Mouse (Mus musculus) forebrain, embryonic 10.5 days (tissue): ENCODE results near the gene Apob. TPM values are rescaled to one million over a fixed set of nuclear protein-coding genes. Genes with fewer than 3 reads are reported as not detected.

Experiments used
- DNase-seq: peaks from one replicate; pipeline ENCODE4 v3.0.0-alpha.2; 2017; ENCODE audit warnings: low spot score; ENCODE audit errors: extremely low spot score
- H3K27ac ChIP-seq: fragments of 300-500 bp; sonication (generic); 2 replicates; pipeline ENCODE4 v1.5.1; 2016; ENCODE audit warnings: mild to moderate bottlenecking
- H3K27me3 ChIP-seq: fragments of 300-500 bp; sonication (generic); 2 replicates; pipeline ENCODE4 v1.6.1; 2016; ENCODE audit warnings: mild to moderate bottlenecking; ENCODE audit not compliant: poor library complexity, severe bottlenecking
- H3K36me3 ChIP-seq: fragments of 300-500 bp; sonication (generic); replicated peaks from 2 replicates; pipeline ENCODE4 v1.6.1; 2016; ENCODE audit warnings: mild to moderate bottlenecking, moderate library complexity
- H3K4me1 ChIP-seq: fragments of 300-500 bp; sonication (generic); 2 replicates; pipeline ENCODE4 v1.6.1; 2016
- H3K4me3 ChIP-seq: fragments of 300-500 bp; sonication (generic); 2 replicates; pipeline ENCODE4 v1.5.1; 2016; ENCODE audit warnings: mild to moderate bottlenecking, moderate library complexity
- H3K9me3 ChIP-seq: fragments of 300-500 bp; sonication (generic); 2 replicates; pipeline ENCODE4 v1.6.1; 2016; ENCODE audit warnings: mild to moderate bottlenecking, moderate library complexity
- WGBS: fragments of 180-500 bp; shearing (Covaris S2); methylation state at CpG from one replicate; pipeline ENCODE4 v1.1.7; 2016; 5-methylcytosine and 5-hydroxymethylcytosine counted together
- polyA plus RNA-seq: library from polyadenylated mRNA; unstranded; fragments of >200 nt; fragmentation: Nextera tagmentation; extraction: Ambion mirVana; gene quantifications from 2 replicates; pipeline ENCODE4 v1.2.1, GENCODE M21; 2016

The Apob gene
- polyA plus RNA-seq = 0.06 and 0.09 TPM in 2 replicates

GRCm38 (mm10) chr12:7977466-7978189, at the start of gene Apob:
Gene Apob (plus strand): TSS chr12:7977648.
- no peak within 1 kb of the TSS for H3K27ac ChIP-seq
- peaks cover 4% of the 10 kb centered on the region; the same call in 1 of the 2 replicates for H3K4me1 ChIP-seq
- H3K9me3 ChIP-seq = no peaks in the 10 kb centered on the region
- no peaks in the 10 kb centered on the region for H3K36me3 ChIP-seq
- H3K27me3 ChIP-seq = no peaks in the 10 kb centered on the region
- 85% methylated on average over 20 of the region's 20 CpGs for WGBS
- DNase-seq = no peak
- H3K4me3 ChIP-seq = no peak within 1 kb of the TSS

- Histone ChIP-seq H3K27me3 (no peaks in the 10 kb centered on the region), H3K4me3 (no peak overlapping the region), H3K4me1 (no peaks in the 10 kb centered on the region), H3K36me3 (no peaks in the 10 kb centered on the region), H3K27ac (no peak overlapping the region), H3K9me3 (no peaks in the 10 kb centered on the region)
- DNase-seq = no peak
- 66% methylated on average over 4 of the region's 4 CpGs for WGBS
Measured at GRCm38 (mm10) chr12:7932405-7932920, 45.0 kb upstream of the Apob start.

DNA sequence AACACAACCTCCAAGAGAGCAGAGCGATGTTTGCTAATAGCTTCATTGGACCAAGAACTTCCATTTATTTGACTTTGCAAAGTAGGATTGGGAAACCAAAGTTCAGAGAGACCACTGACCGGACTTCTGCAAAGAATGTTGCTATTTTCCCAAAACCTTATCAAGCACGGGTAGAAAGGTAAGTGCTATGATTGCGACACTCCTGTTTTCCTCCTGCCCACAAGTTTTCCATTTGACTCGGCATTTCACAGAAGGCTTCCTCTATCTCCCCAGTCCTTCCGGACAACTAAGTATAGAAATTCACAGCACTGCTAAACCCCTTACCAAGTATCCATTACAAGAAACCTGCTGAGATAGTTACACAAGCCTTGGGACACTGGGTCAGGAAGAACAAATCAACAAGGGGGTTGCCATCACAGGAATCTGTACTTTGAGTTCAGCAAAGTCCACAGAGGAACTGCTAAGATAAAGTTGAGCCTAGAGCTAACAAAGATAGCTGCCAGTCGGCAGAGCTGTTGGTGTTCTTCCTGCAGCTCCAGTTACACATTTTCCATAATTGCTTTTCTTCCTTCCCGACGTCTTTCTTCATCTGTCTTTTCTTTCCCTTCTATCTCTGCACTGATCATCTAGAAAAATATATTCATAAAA, 27.2 kb upstream of the Apob start:
- Histone ChIP-seq H3K4me3 (no peak overlapping the region), H3K36me3 (no peaks in the 10 kb centered on the region), H3K27ac (no peak overlapping the region), H3K9me3 (no peaks in the 10 kb centered on the region), H3K27me3 (no peaks in the 10 kb centered on the region), H3K4me1 (no peaks in the 10 kb centered on the region)
- DNase-seq = no peak
- 92% methylated on average over 9 of the region's 9 CpGs for WGBS

GRCm38 (mm10) chr12:7958851-7959250, 18.6 kb upstream of the Apob start:
- Histone ChIP-seq H3K4me1 (no peaks in the 10 kb centered on the region), H3K27me3 (no peaks in the 10 kb centered on the region), H3K9me3 (no peaks in the 10 kb centered on the region), H3K27ac (no peak overlapping the region), H3K36me3 (no peaks in the 10 kb centered on the region), H3K4me3 (no peak overlapping the region)
- whole genome bisulfite sequencing = 89% methylated on average over 1 of the region's 1 CpGs
- DNase-seq = no peak

GRCm38 (mm10) chr12:7959310-7959918, 18.0 kb upstream of the Apob start:
- Histone ChIP-seq H3K27me3 (no peaks in the 10 kb centered on the region), H3K4me1 (no peaks in the 10 kb centered on the region), H3K4me3 (no peak overlapping the region), H3K9me3 (no peaks in the 10 kb centered on the region), H3K36me3 (no peaks in the 10 kb centered on the region), H3K27ac (no peak overlapping the region)
- DNase-seq = no peak
- 90% methylated on average over 6 of the region's 6 CpGs for WGBS

DNA sequence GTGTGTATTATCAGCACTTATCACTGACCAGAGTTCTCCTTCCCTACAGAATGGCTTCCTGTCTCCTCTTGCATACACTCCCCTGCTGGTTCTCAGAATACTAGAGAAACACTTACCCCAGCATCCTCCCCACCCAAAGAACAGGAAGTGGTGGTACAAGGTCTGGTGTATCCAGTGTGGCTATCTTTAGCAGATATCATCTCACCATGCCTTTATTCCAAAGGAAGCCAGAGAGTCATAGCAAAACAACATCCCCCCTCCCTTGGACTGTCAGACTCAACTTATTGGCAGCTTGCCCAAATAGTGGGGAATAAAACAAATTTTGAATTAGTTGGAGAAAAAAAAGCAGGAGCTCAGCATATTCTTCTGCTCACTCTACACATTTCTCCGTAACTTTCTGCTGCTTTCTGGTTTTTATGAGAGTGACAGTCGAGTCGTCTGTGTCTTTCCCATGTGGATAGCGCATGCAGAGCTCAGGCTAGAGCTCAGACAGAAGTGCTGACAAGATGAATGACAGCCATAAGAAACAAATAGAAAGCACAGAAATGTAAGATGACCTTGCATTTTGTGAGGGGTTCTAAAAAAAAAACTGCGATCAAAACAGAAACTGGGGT, 15.0 kb upstream of the Apob start:
- no peaks in the 10 kb centered on the region for H3K36me3 ChIP-seq
- no peaks in the 10 kb centered on the region for H3K9me3 ChIP-seq
- DNase-seq = no peak
- H3K27ac ChIP-seq = no peak overlapping the region
- no peaks in the 10 kb centered on the region for H3K27me3 ChIP-seq
- no peaks in the 10 kb centered on the region for H3K4me1 ChIP-seq
- H3K4me3 ChIP-seq = no peak overlapping the region
- WGBS = 88% methylated on average over 5 of the region's 5 CpGs

DNA sequence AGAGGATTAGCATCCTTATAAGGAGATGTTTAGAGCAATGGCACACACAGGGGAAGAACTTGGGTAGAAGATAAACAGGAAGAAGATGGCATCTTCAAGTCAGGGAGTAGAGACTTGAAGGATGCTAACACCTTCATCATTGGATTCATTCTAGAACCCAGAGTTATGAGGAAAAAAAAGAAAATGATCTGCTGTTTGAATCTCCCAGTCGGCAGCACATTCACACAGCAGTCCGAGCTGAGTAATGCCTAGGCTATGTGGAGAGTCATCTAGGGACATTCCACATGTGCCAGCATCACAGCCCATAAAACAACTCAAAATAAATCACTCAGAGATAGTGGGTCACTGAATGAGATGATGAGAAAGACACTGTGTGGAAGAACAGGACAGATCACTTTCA, 10.2 kb upstream of the Apob start:
- Histone ChIP-seq H3K4me3 (no peak overlapping the region), H3K36me3 (no peaks in the 10 kb centered on the region), H3K27ac (no peak overlapping the region), H3K27me3 (no peaks in the 10 kb centered on the region), H3K9me3 (no peaks in the 10 kb centered on the region), H3K4me1 (no peaks in the 10 kb centered on the region)
- WGBS = 97% methylated on average over 2 of the region's 2 CpGs
- DNase-seq = no peak

GRCm38 (mm10) chr12:7970301-7970700, 7.1 kb upstream of the Apob start:
- no peaks in the 10 kb centered on the region for H3K4me1 ChIP-seq
- no peaks in the 10 kb centered on the region for H3K27me3 ChIP-seq
- H3K36me3 ChIP-seq = no peaks in the 10 kb centered on the region
- no peak overlapping the region for H3K4me3 ChIP-seq
- no peaks in the 10 kb centered on the region for H3K9me3 ChIP-seq
- no peak overlapping the region for H3K27ac ChIP-seq
- DNase-seq = no peak
- 95% methylated on average over 2 of the region's 2 CpGs for WGBS

GRCm38 (mm10) chr12:7970817-7971216, 6.6 kb upstream of the Apob start:
- Histone ChIP-seq H3K4me1 (no peaks in the 10 kb centered on the region), H3K36me3 (no peaks in the 10 kb centered on the region), H3K9me3 (no peaks in the 10 kb centered on the region), H3K27ac (no peak overlapping the region), H3K4me3 (no peak overlapping the region), H3K27me3 (no peaks in the 10 kb centered on the region)
- no peak for DNase-seq
- WGBS = 78% methylated on average over 3 of the region's 3 CpGs

DNA sequence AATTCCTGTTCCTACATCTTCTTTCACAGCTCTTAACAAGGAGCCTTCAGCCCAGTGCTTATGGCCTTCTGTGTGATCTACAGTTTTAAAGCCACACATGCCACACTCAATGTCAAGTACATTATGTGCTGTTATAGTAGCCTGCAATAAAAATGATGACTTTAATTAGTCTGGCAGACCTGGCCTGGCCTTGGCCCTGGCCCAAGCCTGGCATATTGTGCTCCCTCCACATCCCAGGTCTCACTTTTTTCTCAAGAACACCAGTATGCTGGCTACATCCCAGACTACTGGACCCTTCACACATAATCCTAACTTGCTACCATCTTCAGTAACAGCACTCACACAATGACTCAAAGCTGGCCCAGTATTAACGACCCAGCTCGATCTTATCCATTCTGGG, 5.7 kb upstream of the Apob start:
- no peaks in the 10 kb centered on the region for H3K9me3 ChIP-seq
- no peaks in the 10 kb centered on the region for H3K36me3 ChIP-seq
- H3K27me3 ChIP-seq = no peaks in the 10 kb centered on the region
- no peaks in the 10 kb centered on the region for H3K4me1 ChIP-seq
- no peak overlapping the region for H3K4me3 ChIP-seq
- no peak for DNase-seq
- WGBS = 78% methylated on average over 2 of the region's 2 CpGs
- H3K27ac ChIP-seq = no peak overlapping the region

DNA sequence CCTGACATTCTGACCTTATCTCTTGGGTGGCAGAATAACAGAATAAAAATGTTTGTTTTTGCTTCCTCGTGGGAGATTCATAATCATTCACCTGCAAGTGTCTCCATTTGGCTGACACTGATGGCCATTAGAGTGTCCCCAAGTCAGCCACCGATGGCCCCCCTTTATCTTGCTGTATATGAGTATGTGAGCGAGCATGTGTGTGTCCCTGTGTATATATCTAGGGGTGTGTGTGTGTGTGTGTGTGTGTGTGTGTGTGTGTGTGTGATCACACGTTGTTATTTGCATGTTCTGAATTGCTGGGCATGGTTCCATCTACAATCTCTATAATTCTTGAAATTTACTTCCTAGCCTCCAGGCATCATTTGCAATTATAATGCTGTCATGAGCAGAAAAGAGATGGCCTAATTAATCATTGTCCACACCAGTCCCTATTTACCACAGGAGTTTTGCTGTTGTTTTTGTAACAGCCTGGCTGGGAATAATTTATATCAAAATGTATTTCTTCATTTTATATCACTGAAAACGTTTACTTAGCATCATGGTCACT, 3.6 kb upstream of the Apob start:
- no peak overlapping the region for H3K4me3 ChIP-seq
- no peak overlapping the region for H3K27ac ChIP-seq
- DNase-seq = no peak
- H3K27me3 ChIP-seq = no peaks in the 10 kb centered on the region
- no peaks in the 10 kb centered on the region for H3K36me3 ChIP-seq
- WGBS = 78% methylated on average over 5 of the region's 5 CpGs
- H3K9me3 ChIP-seq = no peaks in the 10 kb centered on the region
- peaks cover 4% of the 10 kb centered on the region; the same call in 1 of the 2 replicates for H3K4me1 ChIP-seq

- H3K9me3 ChIP-seq = no peaks in the 10 kb centered on the region
- no peak overlapping the region for H3K4me3 ChIP-seq
- H3K27me3 ChIP-seq = no peaks in the 10 kb centered on the region
- peak; percentile 75 for DNase-seq
- H3K36me3 ChIP-seq = no peaks in the 10 kb centered on the region
- no peak overlapping the region for H3K27ac ChIP-seq
- WGBS = 47% methylated on average over 13 of the region's 13 CpGs
- H3K4me1 ChIP-seq = peaks cover 4% of the 10 kb centered on the region; the same call in 1 of the 2 replicates
Measured at GRCm38 (mm10) chr12:7978190-7978884, 889 bp downstream of the Apob start.
